Mouse (Mus musculus) ES-E14 (cell line): ENCODE results near the gene Gpr83.

Experiments used
- CHD2 ChIP-seq: IDR thresholded peaks from 2 replicates; pipeline ENCODE4 v1.6.1; 2014; ENCODE audit warnings: mild to moderate bottlenecking, low read depth, low read length, inconsistent platforms
- MAFK ChIP-seq: IDR thresholded peaks from 2 replicates; pipeline ENCODE4 v1.6.1; 2014; ENCODE audit warnings: mild to moderate bottlenecking, low read depth, low read length, inconsistent platforms; ENCODE audit not compliant: insufficient read depth
- ZNF384 ChIP-seq: IDR thresholded peaks from 2 replicates; pipeline ENCODE4 v1.6.1; 2012; ENCODE audit warnings: low read depth, low read length, inconsistent platforms

DNA sequence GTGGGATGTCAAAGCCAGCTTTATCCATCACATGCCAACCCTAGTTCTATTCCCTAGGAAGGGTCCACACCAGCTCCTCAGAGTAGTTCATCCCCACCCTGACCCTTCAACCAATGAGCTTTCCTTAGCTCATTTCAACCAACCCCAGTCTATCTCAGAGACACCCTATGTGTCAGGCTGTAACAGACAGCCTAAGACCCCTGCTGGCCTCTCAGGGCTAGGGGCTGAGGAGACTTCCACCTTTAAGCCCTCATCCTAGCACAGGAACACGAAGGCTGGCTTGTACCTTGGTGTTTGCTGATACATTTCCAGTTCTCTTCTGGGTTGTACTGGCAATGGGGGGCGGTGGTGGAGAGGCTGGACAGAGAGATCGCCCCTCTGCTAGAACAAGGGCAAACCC, 43.0 kb downstream of the Gpr83 start:
- TF ChIP-seq MAFK (no peak), CHD2 (no peak), ZNF384 (no peak)
